Mouse (Mus musculus) neural tube, embryonic 15.5 days (tissue): ENCODE data around the gene Slc15a3. TPM values are rescaled to one million over a fixed set of nuclear protein-coding genes. Genes with fewer than 3 reads are reported as not detected.

Experiments
- ATAC-seq: fragments of 200-750 bp; cut with Nextera tagmentation; 2 replicates; pipeline ENCODE4 v1.8.0; 2017; ENCODE audit warnings: mild to moderate bottlenecking, moderate TSS enrichment, moderate library complexity; ENCODE audit not compliant: low FRiP score
- H3K27ac ChIP-seq: fragments of 300-500 bp; sonication (generic); replicated peaks from 2 replicates; pipeline ENCODE4 v1.5.1; 2015; ENCODE audit warnings: mild to moderate bottlenecking, inconsistent platforms
- H3K27me3 ChIP-seq: fragments of 300-500 bp; sonication (generic); replicated peaks from 2 replicates; pipeline ENCODE4 v1.6.1; 2015; ENCODE audit warnings: inconsistent platforms
- H3K36me3 ChIP-seq: fragments of 300-500 bp; sonication (generic); 2 replicates; pipeline ENCODE4 v1.6.1; 2015; ENCODE audit warnings: inconsistent platforms
- H3K4me1 ChIP-seq: fragments of 300-500 bp; sonication (generic); 2 replicates; pipeline ENCODE4 v1.6.1; 2015; ENCODE audit warnings: inconsistent platforms
- H3K4me2 ChIP-seq: fragments of 300-500 bp; sonication (generic); 2 replicates; pipeline ENCODE4 v1.6.1; 2015; ENCODE audit warnings: inconsistent platforms, mild to moderate bottlenecking, moderate library complexity
- H3K4me3 ChIP-seq: fragments of 300-500 bp; sonication (generic); replicated peaks from 2 replicates; pipeline ENCODE4 v1.5.1; 2015; ENCODE audit warnings: mild to moderate bottlenecking, inconsistent platforms
- H3K9ac ChIP-seq: fragments of 300-500 bp; sonication (generic); replicated peaks from 2 replicates; pipeline ENCODE4 v1.6.1; 2015; ENCODE audit warnings: mild to moderate bottlenecking, inconsistent platforms
- H3K9me3 ChIP-seq: fragments of 300-500 bp; sonication (generic); replicated peaks from 2 replicates; pipeline ENCODE4 v1.6.1; 2016; ENCODE audit warnings: inconsistent platforms
- WGBS: fragments of 180-500 bp; shearing (Covaris S2); methylation state at CpG from one replicate; pipeline ENCODE4 v1.1.7; 2015; ENCODE audit warnings: mixed read lengths; 5-methylcytosine and 5-hydroxymethylcytosine counted together
- polyA plus RNA-seq: library from polyadenylated mRNA; unstranded; fragments of >200 nt; fragmentation: Nextera tagmentation; extraction: Ambion mirVana; gene quantifications from 2 replicates; pipeline ENCODE4 v1.2.1, GENCODE M21; 2015

Gene Slc15a3
- polyA plus RNA-seq, 1 experiment from 2014 or later = 0.27 TPM

DNA sequence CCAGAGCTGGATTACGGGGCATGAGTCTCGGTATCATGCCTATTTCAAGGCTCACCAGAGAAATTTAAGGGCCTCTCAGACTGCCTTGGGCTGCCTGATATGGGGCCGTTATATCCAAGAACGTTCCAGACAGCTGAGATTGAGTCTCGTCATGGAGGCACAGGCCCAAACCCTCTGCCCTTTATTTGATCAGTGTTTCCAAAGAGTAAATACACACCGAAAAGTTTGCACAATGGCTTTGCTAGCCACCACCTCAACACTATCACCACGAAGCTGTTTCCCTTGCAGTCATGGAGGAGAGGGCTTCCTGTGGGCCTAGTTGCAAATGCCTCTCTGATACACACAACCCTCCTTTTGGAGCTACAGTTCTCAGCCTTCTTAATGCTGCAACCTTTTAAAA is 15.5 kb upstream of the Slc15a3 start:
- Histone ChIP-seq H3K4me3 (no peak overlapping the region), H3K9ac (no peak overlapping the region), H3K36me3 (no peaks in the 10 kb centered on the region), H3K4me1 (no peaks in the 10 kb centered on the region), H3K4me2 (no peak overlapping the region), H3K27ac (no peak overlapping the region), H3K9me3 (no peaks in the 10 kb centered on the region), H3K27me3 (no peaks in the 10 kb centered on the region)
- WGBS = 91% methylated on average over 7 of the region's 7 CpGs
- no peak for ATAC-seq

DNA sequence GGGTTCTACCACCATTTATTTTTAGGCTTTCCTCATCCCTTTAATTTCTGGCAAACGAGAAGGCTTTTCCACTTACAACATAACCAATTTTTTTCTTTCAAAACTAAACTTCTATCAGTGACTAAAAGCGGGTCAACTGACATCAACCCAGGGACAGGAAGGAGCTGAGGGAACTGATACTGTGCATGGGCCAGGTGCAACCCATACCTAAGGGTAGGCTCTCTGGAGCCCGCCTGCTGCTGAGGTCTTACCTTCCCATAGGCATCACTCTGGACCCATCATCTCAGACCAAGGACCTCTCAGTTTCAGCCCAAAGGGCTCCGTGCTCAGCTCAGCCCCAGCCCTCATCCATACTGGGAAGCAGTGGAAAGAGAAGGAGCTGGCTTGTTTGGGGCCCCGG is 11.2 kb upstream of the Slc15a3 start:
- Histone ChIP-seq H3K27ac (no peak overlapping the region), H3K9me3 (no peaks in the 10 kb centered on the region), H3K36me3 (no peaks in the 10 kb centered on the region), H3K4me3 (no peak overlapping the region), H3K27me3 (no peaks in the 10 kb centered on the region), H3K4me2 (no peak overlapping the region), H3K4me1 (no peaks in the 10 kb centered on the region), H3K9ac (no peak overlapping the region)
- no peak for ATAC-seq
- 95% methylated on average over 5 of the region's 5 CpGs for WGBS

DNA sequence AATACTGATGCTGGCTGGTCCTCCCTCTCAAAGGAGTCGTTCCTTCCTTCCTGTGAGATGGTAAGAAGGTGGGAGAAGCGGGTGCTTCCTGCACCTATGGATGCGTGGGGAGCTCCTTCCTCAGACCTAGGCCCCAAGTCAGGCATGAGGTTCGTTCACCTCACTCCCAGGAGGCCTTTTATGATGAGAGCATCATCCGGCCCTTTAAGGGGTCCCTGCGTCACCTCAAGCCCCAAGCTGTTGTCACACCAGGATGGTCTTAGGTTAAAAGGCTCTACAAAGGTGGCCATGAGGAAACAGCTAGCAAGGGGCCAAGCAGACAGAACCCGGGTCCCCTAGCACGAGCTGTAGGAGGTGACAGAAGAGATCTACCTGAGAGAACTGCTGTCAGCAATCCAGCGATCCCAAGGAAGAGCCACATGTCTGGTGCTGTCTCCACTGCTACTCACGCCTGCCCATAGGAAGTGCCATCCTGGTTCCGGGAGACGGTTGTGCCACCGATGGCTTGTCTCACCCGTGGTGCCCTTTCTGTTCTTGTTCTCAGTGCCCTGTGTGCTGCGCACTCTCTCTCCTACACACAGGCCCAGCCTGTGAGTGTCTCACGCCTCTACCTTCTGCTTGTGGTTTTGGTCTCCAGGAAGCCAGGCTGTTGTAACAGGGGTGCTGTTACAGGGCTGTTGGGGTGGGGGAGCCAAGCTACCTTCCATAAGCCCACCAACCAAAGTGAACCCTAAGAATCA is 9.9 kb upstream of the Slc15a3 start, which contains the start of gene Cd6:
Gene Cd6 (minus strand): TSS at position 623 of the 740 bp plus-strand sequence.
- WGBS = 91% methylated on average over 16 of the region's 16 CpGs
- no peak for ATAC-seq
- no peaks in the 10 kb centered on the region for H3K4me1 ChIP-seq
- H3K4me2 ChIP-seq = no peak within 1 kb of the TSS
- no peaks in the 10 kb centered on the region for H3K27me3 ChIP-seq
- no peak within 1 kb of the TSS for H3K4me3 ChIP-seq
- H3K9ac ChIP-seq = no peak within 1 kb of the TSS
- H3K9me3 ChIP-seq = no peaks in the 10 kb centered on the region
- H3K36me3 ChIP-seq = no peaks in the 10 kb centered on the region
- no peak within 1 kb of the TSS for H3K27ac ChIP-seq

DNA sequence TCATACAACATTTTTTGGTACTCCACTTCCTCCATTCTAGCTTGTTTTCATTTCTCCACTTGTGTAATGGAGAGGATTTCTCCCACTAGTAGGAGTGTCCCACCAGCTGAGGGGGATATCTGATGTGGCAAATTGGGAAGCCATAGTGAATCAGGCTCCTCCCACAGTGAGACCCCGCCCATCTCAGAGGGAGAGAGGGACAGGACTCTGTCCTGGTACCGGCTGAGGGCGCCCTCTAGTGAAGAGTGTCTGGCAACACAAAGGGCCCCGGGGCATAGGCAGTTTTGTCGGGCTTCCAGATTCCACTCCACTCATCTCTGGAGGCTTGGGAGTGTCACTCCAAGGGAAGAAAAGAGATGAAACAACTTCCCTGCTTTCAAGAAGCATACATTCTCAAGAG is 8.1 kb upstream of the Slc15a3 start:
- no peaks in the 10 kb centered on the region for H3K36me3 ChIP-seq
- H3K27ac ChIP-seq = no peak overlapping the region
- no peaks in the 10 kb centered on the region for H3K27me3 ChIP-seq
- no peak overlapping the region for H3K4me3 ChIP-seq
- 9% methylated on average over 5 of the region's 5 CpGs for WGBS
- no peaks in the 10 kb centered on the region for H3K4me1 ChIP-seq
- no peak overlapping the region for H3K9ac ChIP-seq
- no peaks in the 10 kb centered on the region for H3K9me3 ChIP-seq
- no peak for ATAC-seq
- H3K4me2 ChIP-seq = no peak overlapping the region

DNA sequence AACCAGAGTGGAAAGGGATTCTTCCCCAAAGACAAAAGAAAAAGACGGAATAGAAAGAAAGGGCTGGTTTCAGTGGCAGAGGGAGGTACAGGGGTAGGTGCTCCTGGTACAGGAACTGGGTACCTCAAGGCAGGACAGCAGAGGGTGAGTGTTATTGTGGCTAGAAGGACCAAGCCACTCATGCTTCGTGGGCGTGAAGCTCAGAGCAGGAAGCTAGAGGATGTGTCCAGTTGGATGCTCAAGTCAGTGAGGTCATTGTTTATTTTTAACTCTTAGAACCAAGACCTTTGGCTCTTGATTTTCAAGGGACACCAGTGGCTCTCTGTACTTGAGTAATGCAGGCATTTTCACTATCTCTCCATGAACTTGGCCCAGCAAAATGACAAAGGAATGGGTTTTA is 7.5 kb upstream of the Slc15a3 start:
- no peaks in the 10 kb centered on the region for H3K36me3 ChIP-seq
- H3K27ac ChIP-seq = no peak overlapping the region
- no peaks in the 10 kb centered on the region for H3K27me3 ChIP-seq
- WGBS = 86% methylated on average over 3 of the region's 3 CpGs
- H3K4me2 ChIP-seq = no peak overlapping the region
- no peaks in the 10 kb centered on the region for H3K4me1 ChIP-seq
- H3K9ac ChIP-seq = no peak overlapping the region
- ATAC-seq = no peak
- no peak overlapping the region for H3K4me3 ChIP-seq
- no peaks in the 10 kb centered on the region for H3K9me3 ChIP-seq

DNA sequence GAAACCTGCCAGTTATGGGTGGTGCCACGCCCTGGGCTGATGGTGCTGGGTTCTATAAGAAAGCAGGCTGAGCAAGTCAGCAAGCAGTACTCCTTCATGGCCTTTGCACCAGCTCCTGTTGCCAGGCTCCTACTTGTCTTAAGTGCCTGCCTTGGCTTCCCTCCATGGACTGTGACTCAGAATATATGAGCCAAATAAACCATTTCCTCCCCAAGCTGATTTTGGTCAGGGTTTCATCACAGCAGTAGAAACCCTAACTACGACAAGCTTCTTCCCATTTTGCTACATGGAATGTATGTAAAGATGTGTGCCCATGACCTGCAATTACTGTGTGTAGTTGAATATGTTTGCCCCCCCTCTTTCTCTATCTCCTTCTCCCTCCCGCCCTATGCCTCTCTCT is 5.9 kb upstream of the Slc15a3 start:
- ATAC-seq = no peak
- Histone ChIP-seq H3K36me3 (no peaks in the 10 kb centered on the region), H3K27ac (no peak overlapping the region), H3K9ac (no peak overlapping the region), H3K9me3 (no peaks in the 10 kb centered on the region), H3K27me3 (no peaks in the 10 kb centered on the region), H3K4me2 (no peak overlapping the region), H3K4me1 (no peaks in the 10 kb centered on the region), H3K4me3 (no peak overlapping the region)
- 85% methylated on average over 3 of the region's 3 CpGs for WGBS

DNA sequence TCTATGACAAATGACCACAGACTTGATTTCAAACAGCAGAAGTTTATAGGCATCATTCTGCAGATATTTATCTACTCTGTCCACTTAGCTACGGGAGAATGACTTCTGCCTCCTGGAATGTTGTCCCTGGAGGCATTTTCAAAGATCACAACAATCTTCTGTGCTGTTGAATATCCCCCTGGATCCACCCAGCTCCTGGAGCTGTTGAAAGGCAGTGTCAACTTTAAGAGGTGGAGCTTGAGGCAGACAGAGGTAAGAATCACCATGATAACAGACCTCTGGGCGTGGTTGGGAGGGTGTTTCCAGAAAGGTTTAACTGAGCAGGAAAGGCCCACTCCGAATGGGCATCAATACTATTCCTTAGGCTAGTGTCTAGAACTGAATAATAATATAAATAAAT is 3.9 kb upstream of the Slc15a3 start:
- 60% methylated on average over 3 of the region's 3 CpGs for WGBS

DNA sequence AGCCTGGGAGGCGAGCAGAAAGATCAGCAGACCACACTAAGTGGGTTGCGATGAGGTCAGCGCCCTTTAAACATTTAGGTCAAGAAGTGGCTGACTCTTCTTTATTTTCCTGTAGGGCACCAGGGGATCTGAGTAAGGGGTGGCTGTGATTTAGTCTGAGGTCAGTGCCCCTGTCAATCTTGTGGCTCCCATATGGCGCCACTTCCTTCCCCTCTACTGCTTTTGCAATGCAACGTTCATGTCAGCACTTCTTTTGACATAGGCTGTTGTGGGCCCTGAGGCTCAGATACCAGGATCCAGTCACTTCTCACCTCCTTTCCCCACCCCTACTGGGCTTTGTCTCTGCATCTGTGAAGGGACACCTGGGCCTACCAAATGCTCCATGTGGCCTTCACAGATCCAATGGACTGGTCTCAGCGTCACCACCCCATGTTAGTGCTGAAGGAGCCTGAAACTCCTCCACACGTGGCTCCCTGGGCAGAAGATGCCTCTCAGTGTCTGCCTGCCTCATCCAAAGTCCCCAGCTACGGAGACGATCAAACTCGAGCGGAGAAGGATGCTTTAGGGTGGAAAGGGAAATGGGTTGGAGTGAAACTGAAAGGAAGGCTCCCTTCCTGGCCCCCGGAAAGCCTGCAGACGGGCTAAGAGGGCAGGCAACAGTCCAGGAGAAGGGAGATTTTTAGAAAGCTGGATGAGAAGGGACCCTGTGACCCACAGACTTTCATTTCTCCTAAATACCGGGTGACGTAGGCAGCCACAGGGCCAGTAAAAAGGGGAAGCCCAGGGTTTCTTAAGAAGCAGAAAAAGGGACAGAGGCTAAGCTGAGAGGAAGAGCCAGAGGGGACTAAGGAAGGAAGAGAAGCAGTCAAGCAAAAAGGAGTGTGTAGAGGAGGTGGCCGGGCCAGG is 2.4 kb downstream of the Slc15a3 start:
- Histone ChIP-seq H3K9me3 (no peaks in the 10 kb centered on the region), H3K27ac (no peak overlapping the region), H3K4me3 (no peak overlapping the region), H3K9ac (no peak overlapping the region), H3K4me1 (peaks cover 9% of the 10 kb centered on the region), H3K4me2 (no peak overlapping the region), H3K27me3 (no peaks in the 10 kb centered on the region), H3K36me3 (no peaks in the 10 kb centered on the region)
- 69% methylated on average over 16 of the region's 16 CpGs for WGBS
- ATAC-seq = no peak

More for the DNA sequence above, 3.9 kb upstream of the Slc15a3 start:
- no peaks in the 10 kb centered on the region for H3K4me1 ChIP-seq
- no peak overlapping the region for H3K9ac ChIP-seq
- no peaks in the 10 kb centered on the region for H3K36me3 ChIP-seq
- no peak for ATAC-seq
- H3K27ac ChIP-seq = no peak overlapping the region
- no peaks in the 10 kb centered on the region for H3K9me3 ChIP-seq
- H3K27me3 ChIP-seq = no peaks in the 10 kb centered on the region
- no peak overlapping the region for H3K4me2 ChIP-seq
- H3K4me3 ChIP-seq = no peak overlapping the region

DNA sequence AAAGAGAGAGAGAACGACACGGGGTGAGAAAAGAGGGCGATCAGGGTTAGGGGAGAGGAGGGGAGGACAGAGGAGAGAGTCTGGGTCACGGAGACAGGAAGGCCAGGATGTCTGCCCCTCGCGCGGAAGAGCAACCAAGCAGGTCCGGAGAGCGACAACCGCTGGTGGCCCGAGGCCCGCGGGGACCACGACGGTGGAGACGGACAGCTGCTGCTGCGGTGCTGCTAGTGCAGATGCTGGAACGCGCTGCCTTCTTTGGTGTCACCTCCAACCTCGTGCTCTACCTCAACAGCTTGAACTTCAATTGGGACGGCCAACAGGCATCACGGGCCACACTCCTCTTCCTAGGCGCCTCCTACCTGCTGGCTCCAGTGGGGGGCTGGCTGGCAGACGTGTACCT is 3.4 kb downstream of the Slc15a3 start:
- no peak overlapping the region for H3K9ac ChIP-seq
- no peaks in the 10 kb centered on the region for H3K9me3 ChIP-seq
- no peak overlapping the region for H3K4me3 ChIP-seq
- H3K4me1 ChIP-seq = peaks cover 13% of the 10 kb centered on the region
- H3K4me2 ChIP-seq = no peak overlapping the region
- ATAC-seq = no peak
- no peaks in the 10 kb centered on the region for H3K36me3 ChIP-seq
- 64% methylated on average over 19 of the region's 24 CpGs for WGBS
- H3K27ac ChIP-seq = no peak overlapping the region
- no peaks in the 10 kb centered on the region for H3K27me3 ChIP-seq

DNA sequence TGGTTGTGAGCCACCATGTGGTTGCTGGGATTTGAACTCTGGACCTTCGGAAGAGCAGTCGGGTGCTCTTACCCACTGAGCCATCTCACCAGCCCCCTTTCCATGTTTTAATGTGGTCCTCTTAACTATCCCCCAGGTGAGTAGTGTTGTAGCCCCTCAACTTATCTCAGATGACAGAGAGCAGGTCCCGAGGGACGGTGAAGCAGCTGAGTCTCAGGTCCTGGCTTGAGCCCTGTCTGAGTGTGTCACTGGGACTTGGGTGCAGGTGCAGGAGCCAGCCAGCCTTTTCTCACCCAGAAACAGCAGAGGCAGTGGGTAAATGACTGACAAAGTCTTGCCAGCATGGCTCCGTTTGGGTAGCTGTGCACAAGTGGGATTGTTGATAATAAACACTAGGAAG is 4.7 kb downstream of the Slc15a3 start:
- 88% methylated on average over 5 of the region's 5 CpGs for WGBS
- Histone ChIP-seq H3K27me3 (no peaks in the 10 kb centered on the region), H3K9me3 (no peaks in the 10 kb centered on the region), H3K4me3 (no peak overlapping the region), H3K27ac (no peak overlapping the region), H3K9ac (no peak overlapping the region), H3K4me1 (peaks cover 20% of the 10 kb centered on the region), H3K4me2 (no peak overlapping the region), H3K36me3 (no peaks in the 10 kb centered on the region)
- ATAC-seq = no peak

DNA sequence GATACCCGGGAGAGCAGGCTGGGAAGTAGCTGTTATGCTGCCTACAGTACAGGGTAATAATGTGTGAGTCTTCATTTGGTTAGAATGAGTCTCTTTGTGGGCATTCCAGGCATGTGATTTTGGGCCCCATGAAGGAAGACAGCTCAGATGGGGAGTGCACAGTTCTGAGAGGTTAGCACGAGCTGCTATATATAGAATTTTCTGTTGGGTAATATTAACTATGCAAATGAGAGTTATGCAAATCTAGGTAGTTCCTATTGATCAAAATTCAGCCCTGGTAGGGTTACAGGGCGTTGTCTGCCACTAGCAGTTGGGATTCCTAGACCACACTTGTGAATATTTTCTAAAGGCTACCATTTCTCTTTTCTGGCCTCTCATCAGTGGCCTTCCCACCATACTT is 5.9 kb downstream of the Slc15a3 start:
- Histone ChIP-seq H3K4me1 (peaks cover 20% of the 10 kb centered on the region), H3K27ac (no peak overlapping the region), H3K4me3 (no peak overlapping the region), H3K9me3 (no peaks in the 10 kb centered on the region), H3K27me3 (no peaks in the 10 kb centered on the region), H3K9ac (no peak overlapping the region), H3K36me3 (no peaks in the 10 kb centered on the region), H3K4me2 (no peak overlapping the region)
- ATAC-seq = no peak
- WGBS = 83% methylated on average over 3 of the region's 3 CpGs

DNA sequence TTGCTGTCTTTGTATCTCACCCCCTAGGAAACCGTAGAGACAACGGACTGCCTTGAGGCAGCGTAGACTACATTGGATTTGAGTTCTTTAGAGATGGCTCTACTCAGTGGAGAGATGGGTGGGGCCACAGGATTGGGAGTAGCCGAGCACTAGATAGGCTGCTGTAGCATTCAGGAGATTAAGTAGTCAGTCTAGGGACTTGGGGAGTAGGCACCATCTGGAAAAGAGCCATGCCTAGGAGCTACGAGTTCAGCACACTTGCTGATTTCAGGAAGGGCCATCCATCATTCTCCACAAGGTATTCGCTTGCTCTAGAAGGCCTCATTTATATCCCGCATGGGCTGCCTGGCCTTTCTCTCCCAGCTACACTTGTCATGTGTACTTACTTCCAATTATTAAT is 6.6 kb downstream of the Slc15a3 start:
- Histone ChIP-seq H3K4me2 (no peak overlapping the region), H3K9me3 (no peaks in the 10 kb centered on the region), H3K9ac (no peak overlapping the region), H3K27me3 (no peaks in the 10 kb centered on the region), H3K4me1 (peaks cover 20% of the 10 kb centered on the region), H3K4me3 (no peak overlapping the region), H3K36me3 (no peaks in the 10 kb centered on the region), H3K27ac (no peak overlapping the region)
- 59% methylated on average over 7 of the region's 7 CpGs for WGBS
- ATAC-seq = no peak
